Mouse (Mus musculus) bone marrow macrophage, adult 2 months (primary cell): ENCODE measurements at regions not wholly inside any gene's neighbourhood (a gene's known extent, or its start where the extent isn't known, plus 50 kb on each side); places are given as distances from the start of the nearest gene placed in this dataset.

Source experiments
- CTCF ChIP-seq: IDR thresholded peaks from 2 replicates; pipeline ENCODE4 v1.5.1; 2012; ENCODE audit warnings: low read depth, mild to moderate bottlenecking, low read length, moderate library complexity
- POLR2A ChIP-seq: IDR thresholded peaks from 2 replicates; pipeline ENCODE4 v1.6.1; 2012; ENCODE audit warnings: mild to moderate bottlenecking, low read depth, low read length, borderline replicate concordance

DNA sequence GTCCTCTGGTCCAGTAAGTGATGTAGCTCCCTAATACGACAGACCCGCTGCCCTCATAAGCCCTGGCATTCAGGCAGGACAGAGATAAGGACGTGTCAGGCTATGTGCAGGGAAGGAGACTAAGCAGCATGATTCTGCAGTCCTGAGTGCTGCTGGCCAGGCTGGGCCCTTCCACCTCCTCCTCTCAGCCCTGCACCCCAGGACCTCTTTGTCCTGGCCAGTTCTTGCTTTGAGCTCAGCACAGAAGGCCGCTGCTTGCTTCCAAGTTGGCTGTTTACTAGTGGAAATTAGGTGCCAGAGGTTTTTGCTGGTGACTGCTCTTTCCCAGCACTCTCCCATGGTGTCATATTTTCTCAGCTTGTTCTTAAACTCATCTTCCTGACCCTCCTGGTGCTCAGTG is 249.3 kb upstream of the Tnp1 start:
- TF ChIP-seq CTCF (no peak), POLR2A (no peak)
